Mouse (Mus musculus): ENCODE results near the gene Ccdc88c. TPM values are rescaled to one million over a fixed set of nuclear protein-coding genes. Genes with fewer than 3 reads are reported as not detected.

Ccdc88c gene
- polyA plus RNA-seq, 1 experiment from 2014 or later = 18.8 TPM

DNA sequence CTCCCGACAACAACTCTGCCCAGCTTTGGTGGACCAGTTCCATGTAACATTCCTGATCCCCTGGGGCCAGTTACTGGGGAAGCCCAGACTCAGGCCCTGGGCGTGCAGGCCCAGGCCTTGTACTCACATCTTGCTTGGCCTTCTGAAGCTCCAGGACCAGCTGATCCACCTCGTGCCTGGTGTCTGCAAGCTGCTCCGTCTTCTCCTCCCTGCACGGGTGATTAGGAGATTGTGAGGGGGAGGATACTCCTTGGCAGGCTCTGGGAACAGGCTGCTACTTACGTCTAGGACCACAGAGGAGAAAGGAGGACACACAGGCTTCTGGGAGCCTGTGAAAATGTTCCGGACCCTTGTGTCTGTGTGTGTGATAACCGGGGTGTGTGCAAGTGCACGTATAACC is 62.6 kb downstream of the Ccdc88c start:
- H3K9me3 ChIP-seq (ENCODE audit: control insufficient read depth, low read length) = no peaks in the 10 kb centered on the region
- 66% methylated on average over 9 of the region's 9 CpGs for WGBS
- no peak for ATAC-seq (ENCODE audit: low read depth)
- H3K4me3 ChIP-seq (ENCODE audit: low read length) = no peak overlapping the region
- H3K9ac ChIP-seq (ENCODE audit: low read length) = no peak overlapping the region
- no peaks in the 10 kb centered on the region for H3K4me1 ChIP-seq (replicated peaks; ENCODE audit: control insufficient read depth, insufficient read depth, low read length)
- H3K27me3 ChIP-seq (ENCODE audit: control insufficient read depth, insufficient read depth, low read depth, low read length) = no peaks in the 10 kb centered on the region
- H3K36me3 ChIP-seq (ENCODE audit: control insufficient read depth, insufficient read depth, low read length) = peaks cover 4% of the 10 kb centered on the region
- no peak overlapping the region for H3K27ac ChIP-seq (ENCODE audit: low read length)
- no peak overlapping the region for H3K4me2 ChIP-seq (ENCODE audit: low read depth, low read length)

DNA sequence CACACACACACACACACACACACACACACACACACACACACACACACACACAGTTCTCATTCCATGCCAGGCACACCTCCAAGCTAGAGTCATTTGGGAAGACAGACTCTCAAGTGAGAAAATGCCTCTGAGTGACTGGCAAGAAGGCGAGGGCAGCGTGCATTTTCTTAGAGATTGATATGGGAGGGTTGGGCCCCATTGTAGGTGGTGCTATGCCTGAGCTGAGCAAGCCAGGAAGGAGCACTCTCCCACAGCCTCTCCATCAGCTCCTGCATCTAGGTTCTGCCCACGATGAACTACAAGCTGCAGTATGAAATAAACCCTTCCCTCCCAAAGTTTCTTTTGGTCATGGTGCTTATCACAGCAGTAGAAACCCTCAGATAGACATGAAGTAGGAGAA is 63.6 kb downstream of the Ccdc88c start:
- no peak for ATAC-seq (ENCODE audit: low read depth)
- 79% methylated on average over 3 of the region's 3 CpGs for WGBS

DNA sequence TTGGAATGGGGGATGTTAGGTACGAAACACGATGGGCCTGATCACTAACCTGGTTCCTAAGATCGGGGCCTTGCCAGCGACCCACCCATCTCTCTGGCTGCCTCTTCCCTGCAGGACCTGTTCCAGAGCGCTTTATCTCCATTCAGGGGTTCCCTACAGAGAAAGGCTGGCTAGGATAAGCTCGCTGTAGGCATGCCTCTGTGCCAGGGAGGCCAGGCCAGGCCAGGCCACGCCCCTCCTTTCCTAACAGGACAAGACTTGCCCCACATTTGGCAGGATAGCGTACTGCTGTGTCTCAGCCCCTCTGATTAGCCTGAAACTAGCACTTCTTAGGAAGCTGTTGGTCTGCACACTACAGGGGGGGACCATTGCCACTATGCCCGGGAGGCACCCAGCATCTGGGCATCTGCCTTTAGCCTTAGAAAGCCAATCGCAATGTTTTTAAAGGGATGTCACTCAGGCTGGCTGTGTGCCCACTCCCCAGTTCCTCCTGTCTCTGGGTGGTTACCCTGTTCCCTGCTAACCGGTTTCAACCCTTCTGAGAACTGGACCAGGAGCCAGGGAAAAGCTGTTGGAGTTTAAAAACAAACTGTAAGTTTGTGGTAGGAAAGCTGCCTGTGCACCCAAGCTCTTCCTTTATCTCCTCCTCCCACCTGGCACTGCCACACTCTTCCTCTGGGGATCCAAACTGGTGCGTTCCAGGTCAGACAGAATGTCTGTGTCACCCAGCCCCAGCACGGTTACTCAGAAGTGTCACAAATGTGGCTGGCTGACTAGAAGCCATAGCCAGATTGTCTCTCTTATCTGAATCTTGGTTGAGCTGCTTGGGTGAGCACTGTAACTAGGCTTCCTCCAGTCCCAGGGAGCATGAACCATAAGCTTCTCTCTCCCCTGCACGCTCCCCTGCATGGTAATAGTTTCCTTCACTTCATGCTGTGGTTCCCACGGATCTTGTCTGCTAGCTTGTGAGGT is 69.9 kb downstream of the Ccdc88c start:
- 52% methylated on average over 15 of the region's 15 CpGs for WGBS
- Histone ChIP-seq H3K9ac (ENCODE audit: low read length) (no peak overlapping the region), H3K27ac (ENCODE audit: low read length) (no peak overlapping the region), H3K4me3 (ENCODE audit: low read length) (no peak overlapping the region), H3K4me2 (ENCODE audit: low read depth, low read length) (no peak overlapping the region), H3K27me3 (ENCODE audit: control insufficient read depth, insufficient read depth, low read depth, low read length) (no peaks in the 10 kb centered on the region), H3K4me1 (replicated peaks; ENCODE audit: control insufficient read depth, insufficient read depth, low read length) (peaks cover 4% of the 10 kb centered on the region; the same call in 1 of the 2 replicates), H3K9me3 (ENCODE audit: control insufficient read depth, low read length) (no peaks in the 10 kb centered on the region), H3K36me3 (ENCODE audit: control insufficient read depth, insufficient read depth, low read length) (no peaks in the 10 kb centered on the region)
- peak; percentile 68 for ATAC-seq (ENCODE audit: low read depth)

More for the DNA sequence above, 63.6 kb downstream of the Ccdc88c start:
- Histone ChIP-seq H3K9me3 (ENCODE audit: control insufficient read depth, low read length) (no peaks in the 10 kb centered on the region), H3K27ac (ENCODE audit: low read length) (no peak overlapping the region), H3K4me3 (ENCODE audit: low read length) (no peak overlapping the region), H3K9ac (ENCODE audit: low read length) (no peak overlapping the region), H3K4me1 (replicated peaks; ENCODE audit: control insufficient read depth, insufficient read depth, low read length) (no peaks in the 10 kb centered on the region), H3K36me3 (ENCODE audit: control insufficient read depth, insufficient read depth, low read length) (peaks cover 4% of the 10 kb centered on the region), H3K4me2 (ENCODE audit: low read depth, low read length) (no peak overlapping the region), H3K27me3 (ENCODE audit: control insufficient read depth, insufficient read depth, low read depth, low read length) (no peaks in the 10 kb centered on the region)

DNA sequence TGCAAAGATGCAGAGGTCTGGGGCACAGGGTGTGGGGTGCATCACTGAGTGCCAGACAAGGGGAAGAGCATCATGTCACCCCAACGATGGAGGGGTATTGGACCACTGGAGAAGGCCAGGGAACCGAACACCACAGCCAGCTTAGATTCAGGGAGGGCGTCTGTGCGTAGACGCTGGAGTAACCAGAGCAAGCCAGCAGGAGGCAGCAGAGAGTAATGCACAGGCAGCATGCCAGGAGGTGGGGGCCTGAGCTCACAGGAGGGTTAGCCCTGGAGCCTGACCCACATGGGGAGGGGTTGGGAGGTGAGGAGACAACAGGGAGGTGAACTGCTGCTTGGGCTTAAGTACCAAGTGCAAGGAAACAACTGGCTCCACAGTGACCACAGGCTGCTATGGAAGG is 70.8 kb downstream of the Ccdc88c start:
- ATAC-seq (ENCODE audit: low read depth) = peak; percentile 60
- Histone ChIP-seq H3K27ac (ENCODE audit: low read length) (no peak overlapping the region), H3K4me2 (ENCODE audit: low read depth, low read length) (no peak overlapping the region), H3K4me3 (ENCODE audit: low read length) (no peak overlapping the region), H3K9me3 (ENCODE audit: control insufficient read depth, low read length) (no peaks in the 10 kb centered on the region), H3K36me3 (ENCODE audit: control insufficient read depth, insufficient read depth, low read length) (no peaks in the 10 kb centered on the region; the same call in 1 of the 2 replicates), H3K9ac (ENCODE audit: low read length) (no peak overlapping the region), H3K4me1 (replicated peaks; ENCODE audit: control insufficient read depth, insufficient read depth, low read length) (peaks cover 6% of the 10 kb centered on the region), H3K27me3 (ENCODE audit: control insufficient read depth, insufficient read depth, low read depth, low read length) (no peaks in the 10 kb centered on the region)
- 22% methylated on average over 5 of the region's 5 CpGs for WGBS

DNA sequence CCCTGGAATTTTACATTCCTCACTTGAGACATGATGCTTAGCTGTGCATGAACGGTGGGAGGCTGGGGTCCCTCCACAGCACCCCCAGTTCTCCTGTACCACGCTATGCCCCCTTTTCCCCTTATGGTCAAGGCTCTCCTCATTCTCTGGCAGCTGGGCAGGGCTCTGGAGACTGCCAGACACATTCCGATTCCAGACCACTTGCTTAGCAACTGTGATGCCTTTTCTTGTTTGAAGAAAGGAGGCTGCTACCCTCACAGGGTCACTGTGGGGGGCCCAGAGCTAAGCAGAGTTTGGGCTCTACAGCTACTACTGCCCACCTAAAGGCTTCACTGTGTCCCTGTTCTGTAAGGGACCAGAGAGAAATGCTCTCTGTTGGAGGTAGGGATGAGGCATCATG is 71.6 kb downstream of the Ccdc88c start:
- no peak overlapping the region for H3K27ac ChIP-seq (ENCODE audit: low read length)
- no peaks in the 10 kb centered on the region; the same call in 1 of the 2 replicates for H3K36me3 ChIP-seq (ENCODE audit: control insufficient read depth, insufficient read depth, low read length)
- no peaks in the 10 kb centered on the region for H3K9me3 ChIP-seq (ENCODE audit: control insufficient read depth, low read length)
- ATAC-seq (ENCODE audit: low read depth) = no peak
- no peaks in the 10 kb centered on the region for H3K27me3 ChIP-seq (ENCODE audit: control insufficient read depth, insufficient read depth, low read depth, low read length)
- no peak overlapping the region for H3K4me3 ChIP-seq (ENCODE audit: low read length)
- no peak overlapping the region for H3K9ac ChIP-seq (ENCODE audit: low read length)
- no peak overlapping the region for H3K4me2 ChIP-seq (ENCODE audit: low read depth, low read length)
- 68% methylated on average over 3 of the region's 3 CpGs for WGBS
- peaks cover 13% of the 10 kb centered on the region for H3K4me1 ChIP-seq (replicated peaks; ENCODE audit: control insufficient read depth, insufficient read depth, low read length)

DNA sequence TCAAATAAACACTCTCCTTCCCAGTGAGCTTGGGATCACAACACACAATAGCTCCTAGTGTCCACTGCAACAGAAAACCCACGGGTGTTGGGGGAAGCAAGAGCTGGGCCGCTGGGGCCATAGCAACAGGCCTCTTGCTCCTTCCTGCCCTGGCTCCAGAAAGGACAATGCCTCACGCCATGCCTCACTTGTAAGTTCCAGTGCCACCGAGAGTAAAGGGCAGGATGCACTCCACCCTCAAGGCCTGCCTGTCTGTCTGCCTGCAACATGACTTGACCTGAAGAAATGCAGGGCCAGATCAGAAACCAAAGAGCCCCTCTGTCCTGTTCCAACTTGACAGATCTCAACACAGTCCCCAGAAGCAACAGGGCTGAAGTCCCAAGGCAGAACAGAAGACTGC is 72.0 kb downstream of the Ccdc88c start:
- H3K36me3 ChIP-seq (ENCODE audit: control insufficient read depth, insufficient read depth, low read length) = no peaks in the 10 kb centered on the region; the same call in 1 of the 2 replicates
- no peak overlapping the region for H3K4me3 ChIP-seq (ENCODE audit: low read length)
- H3K4me2 ChIP-seq (ENCODE audit: low read depth, low read length) = no peak overlapping the region
- no peak for ATAC-seq (ENCODE audit: low read depth)
- no peaks in the 10 kb centered on the region for H3K9me3 ChIP-seq (ENCODE audit: control insufficient read depth, low read length)
- WGBS = 60% methylated on average over 4 of the region's 4 CpGs
- no peaks in the 10 kb centered on the region for H3K27me3 ChIP-seq (ENCODE audit: control insufficient read depth, insufficient read depth, low read depth, low read length)
- peaks cover 14% of the 10 kb centered on the region for H3K4me1 ChIP-seq (replicated peaks; ENCODE audit: control insufficient read depth, insufficient read depth, low read length)
- H3K9ac ChIP-seq (ENCODE audit: low read length) = no peak overlapping the region
- no peak overlapping the region for H3K27ac ChIP-seq (ENCODE audit: low read length)

DNA sequence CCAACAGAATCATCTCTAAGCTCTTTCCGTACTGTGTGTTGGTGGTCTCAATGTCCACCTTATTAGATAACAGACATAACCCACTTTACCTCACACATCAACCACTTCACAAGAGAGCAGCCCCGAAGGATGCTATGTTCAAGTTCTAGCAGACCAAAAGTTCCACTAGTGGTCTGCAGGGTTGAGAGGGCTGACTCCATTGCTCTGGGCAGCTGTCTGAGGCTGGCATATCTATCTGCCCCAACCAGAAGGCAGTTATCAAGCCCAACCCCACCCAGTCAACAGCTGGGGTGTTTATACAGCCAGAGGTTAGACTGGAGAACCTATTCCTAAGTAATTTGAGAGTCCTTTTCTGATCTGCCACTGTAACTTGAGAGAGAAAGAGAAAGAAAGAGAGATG is 72.8 kb downstream of the Ccdc88c start:
- H3K4me1 ChIP-seq (replicated peaks; ENCODE audit: control insufficient read depth, insufficient read depth, low read length) = peaks cover 14% of the 10 kb centered on the region
- H3K4me3 ChIP-seq (ENCODE audit: low read length) = no peak overlapping the region
- H3K4me2 ChIP-seq (ENCODE audit: low read depth, low read length) = no peak overlapping the region
- H3K36me3 ChIP-seq (ENCODE audit: control insufficient read depth, insufficient read depth, low read length) = no peaks in the 10 kb centered on the region; the same call in 1 of the 2 replicates
- WGBS = 67% methylated on average over 2 of the region's 2 CpGs
- no peaks in the 10 kb centered on the region for H3K27me3 ChIP-seq (ENCODE audit: control insufficient read depth, insufficient read depth, low read depth, low read length)
- H3K27ac ChIP-seq (ENCODE audit: low read length) = no peak overlapping the region
- H3K9me3 ChIP-seq (ENCODE audit: control insufficient read depth, low read length) = no peaks in the 10 kb centered on the region
- no peak overlapping the region for H3K9ac ChIP-seq (ENCODE audit: low read length)
- ATAC-seq (ENCODE audit: low read depth) = no peak

DNA sequence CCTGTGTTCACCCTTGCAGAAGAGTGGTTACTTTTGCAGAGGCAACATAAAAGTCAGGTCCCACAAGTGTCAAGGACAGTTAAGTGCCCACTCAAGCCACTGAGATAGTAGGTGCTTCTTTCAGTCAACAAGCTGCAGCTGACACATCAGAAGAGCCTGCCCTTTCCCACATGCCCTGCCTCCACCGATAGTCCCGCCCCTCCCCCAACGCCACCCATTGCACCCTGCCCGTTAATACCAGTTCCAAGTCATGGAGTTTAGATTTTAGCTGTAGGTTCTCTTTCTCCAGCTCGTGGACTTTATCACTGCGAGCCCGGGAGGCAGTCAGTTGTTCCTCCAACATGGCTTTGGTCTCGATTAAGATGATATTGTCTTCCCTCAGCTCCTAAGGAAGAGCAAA is 74.9 kb downstream of the Ccdc88c start:
- Histone ChIP-seq H3K4me3 (ENCODE audit: low read length) (no peak overlapping the region), H3K9ac (ENCODE audit: low read length) (no peak overlapping the region), H3K27ac (ENCODE audit: low read length) (no peak overlapping the region), H3K4me1 (replicated peaks; ENCODE audit: control insufficient read depth, insufficient read depth, low read length) (peaks cover 14% of the 10 kb centered on the region), H3K9me3 (ENCODE audit: control insufficient read depth, low read length) (no peaks in the 10 kb centered on the region), H3K27me3 (ENCODE audit: control insufficient read depth, insufficient read depth, low read depth, low read length) (no peaks in the 10 kb centered on the region), H3K4me2 (ENCODE audit: low read depth, low read length) (no peak overlapping the region), H3K36me3 (ENCODE audit: control insufficient read depth, insufficient read depth, low read length) (no peaks in the 10 kb centered on the region; the same call in 1 of the 2 replicates)
- WGBS = 63% methylated on average over 8 of the region's 8 CpGs
- ATAC-seq (ENCODE audit: low read depth) = no peak

DNA sequence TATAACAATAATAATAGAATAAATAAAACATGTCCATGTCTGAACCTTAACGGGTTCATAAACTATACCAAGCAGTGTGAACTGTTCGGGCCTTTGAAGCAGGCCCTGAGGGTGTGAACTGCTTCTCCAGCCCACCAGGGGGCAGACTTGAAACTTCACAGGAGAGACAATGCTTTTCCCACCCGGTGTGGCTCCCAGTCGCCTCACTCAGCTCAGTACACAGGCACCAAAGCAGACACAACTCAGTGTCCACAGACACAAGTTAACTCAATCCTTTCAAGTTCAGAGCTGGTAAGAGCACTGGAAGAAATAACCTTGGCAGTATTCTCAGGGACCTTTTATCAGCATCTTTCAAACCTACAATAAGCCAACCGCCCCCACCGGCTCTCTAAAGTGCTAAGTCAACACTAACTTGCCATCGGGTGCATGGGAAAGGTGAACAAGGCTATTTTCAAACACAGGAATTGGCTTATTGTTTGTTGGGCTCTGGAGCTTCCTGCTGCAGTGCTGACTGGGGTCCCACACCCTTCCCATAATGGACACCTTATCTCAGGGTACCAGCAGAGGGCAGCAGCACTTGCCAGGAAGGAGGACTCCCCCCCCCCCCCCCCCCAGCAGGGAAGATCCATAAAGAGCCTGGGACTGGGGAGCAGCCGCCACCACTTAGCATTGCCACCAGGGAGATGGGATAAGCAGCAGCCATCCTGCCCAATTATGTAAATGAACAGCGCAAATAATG is 76.5 kb downstream of the Ccdc88c start:
- H3K9me3 ChIP-seq (ENCODE audit: control insufficient read depth, low read length) = no peaks in the 10 kb centered on the region
- H3K36me3 ChIP-seq (ENCODE audit: control insufficient read depth, insufficient read depth, low read length) = peaks cover 2% of the 10 kb centered on the region; the same call in 1 of the 2 replicates
- no peak overlapping the region for H3K4me3 ChIP-seq (ENCODE audit: low read length)
- 0 out of 2 replicates have a peak overlapping the region, but pooled peaks have one; percentile 14 for H3K4me2 ChIP-seq (ENCODE audit: low read depth, low read length)
- peak; percentile 79 for ATAC-seq (ENCODE audit: low read depth)
- peak overlapping the region; percentile 72 for H3K27ac ChIP-seq (ENCODE audit: low read length)
- peaks cover 14% of the 10 kb centered on the region for H3K4me1 ChIP-seq (replicated peaks; ENCODE audit: control insufficient read depth, insufficient read depth, low read length)
- 30% methylated on average over 9 of the region's 9 CpGs for WGBS
- no peaks in the 10 kb centered on the region for H3K27me3 ChIP-seq (ENCODE audit: control insufficient read depth, insufficient read depth, low read depth, low read length)
- H3K9ac ChIP-seq (ENCODE audit: low read length) = no peak overlapping the region

Data from lung, embryonic 16.5 days (tissue).